Mouse (Mus musculus) B cell, adult (primary cell): ENCODE measurements around the gene Aox3. TPM values are rescaled to one million over a fixed set of nuclear protein-coding genes. Genes with fewer than 3 reads are reported as not detected.

Experiments used
- total RNA-seq: library from RNA; stranded (reverse); gene quantifications from 4 replicates; pipeline ENCODE4 v1.2.4, GENCODE M21; 2023; ENCODE audit not compliant: inconsistent age

Gene Aox3
- total RNA-seq: not detected in 4 replicates

DNA sequence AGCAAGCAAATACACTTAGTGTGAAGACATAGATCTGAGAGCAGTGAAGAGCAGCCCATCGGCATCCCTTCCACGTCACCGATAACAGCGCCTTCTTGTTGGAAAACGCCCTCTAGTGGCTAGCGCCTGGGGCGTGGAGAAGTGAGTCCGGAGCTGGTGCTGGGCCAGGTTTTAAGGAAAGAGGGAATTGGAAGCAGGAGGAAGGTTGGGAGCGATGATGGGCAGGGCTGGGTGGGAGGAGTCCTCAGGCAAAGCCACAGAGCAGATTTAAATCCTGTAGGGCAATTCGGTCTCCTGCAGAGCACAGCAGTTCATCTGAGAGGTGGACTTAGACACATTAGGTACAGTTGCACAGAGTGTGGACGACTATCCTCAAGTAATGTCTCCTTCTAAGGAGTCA is at the start of gene Aox3:
Gene Aox3, plus strand, starts transcription at position 251 of the 400 bp plus-strand sequence.

DNA sequence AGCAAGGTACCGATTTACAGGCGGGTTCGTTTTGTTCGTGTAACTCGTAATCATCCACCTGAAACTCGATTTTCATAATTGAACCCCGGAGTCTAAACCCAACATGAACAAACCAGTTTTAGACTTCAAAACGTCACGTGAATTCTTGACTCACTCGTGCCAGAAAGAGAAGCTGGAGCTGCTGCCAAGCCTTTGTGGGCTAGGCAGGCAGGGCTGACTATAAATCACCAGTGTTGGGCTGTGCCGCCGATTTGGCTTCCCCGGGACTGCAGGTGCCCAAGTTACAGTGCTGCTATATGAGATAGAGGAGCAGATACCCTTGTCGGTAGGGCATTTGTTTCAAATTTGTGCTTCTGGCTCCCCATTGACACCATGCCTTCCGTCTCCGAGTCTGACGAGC is 97.3 kb downstream of the Aox3 start, which contains the start of gene Aox4:
Gene Aox4, plus strand, starts transcription at position 195 of the 400 bp plus-strand sequence.

Other genes starting within 250 kb of the Aox3 start
- 0.78 to 1.1 TPM (median 0.96 TPM) in 4 replicates for gene Sgo2a, start 117.2 kb upstream of the Aox3 start, total RNA-seq
- gene Kctd18, start 94.2 kb upstream of the Aox3 start, total RNA-seq: 40.6 to 48.9 TPM (median 45.6 TPM) in 4 replicates
- not detected in 4 replicates for gene Aox1, start 83.2 kb upstream of the Aox3 start, total RNA-seq
- 0.33 to 1.1 TPM (median 0.69 TPM) in 4 replicates for gene Aox4, start 97.3 kb downstream of the Aox3 start, total RNA-seq
- not detected in 4 replicates for gene Aox2, start 165.2 kb downstream of the Aox3 start, total RNA-seq